Mouse (Mus musculus) lung, postnatal 4 days (tissue): ENCODE data around the gene Gp1bb.
A peak's percentile ranks its signal among the peaks of the same experiment; 100 is the strongest.

Experiments
- DNase-seq, 2 experiments: peaks; one replicate each; pipeline ENCODE4 v3.0.0; 2021

The Gp1bb gene

DNA sequence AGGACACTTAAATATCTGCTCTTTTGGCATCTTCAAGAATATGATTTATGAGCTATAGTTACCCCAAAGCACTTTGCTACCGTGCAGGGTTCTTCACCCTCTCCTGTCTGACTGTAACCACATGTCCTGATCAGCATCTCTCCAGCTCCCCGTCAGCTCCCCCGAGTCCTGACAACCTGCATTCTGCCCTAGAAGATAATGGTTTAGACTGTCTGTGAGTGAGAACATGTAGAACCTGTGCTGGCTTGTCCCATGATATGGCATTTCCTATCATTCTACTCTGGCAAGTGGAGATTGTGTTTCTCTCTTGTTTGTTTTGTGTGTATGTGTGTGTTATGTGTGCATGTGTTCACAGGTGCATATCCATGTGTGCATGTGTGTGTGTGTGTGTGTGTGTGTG is 24.2 kb downstream of the Gp1bb start:
- DNase-seq: no peak

- DNase-seq: no peak
Observed at GRCm38 (mm10) chr16:18596255-18596654, 25.9 kb downstream of the Gp1bb start.

DNA sequence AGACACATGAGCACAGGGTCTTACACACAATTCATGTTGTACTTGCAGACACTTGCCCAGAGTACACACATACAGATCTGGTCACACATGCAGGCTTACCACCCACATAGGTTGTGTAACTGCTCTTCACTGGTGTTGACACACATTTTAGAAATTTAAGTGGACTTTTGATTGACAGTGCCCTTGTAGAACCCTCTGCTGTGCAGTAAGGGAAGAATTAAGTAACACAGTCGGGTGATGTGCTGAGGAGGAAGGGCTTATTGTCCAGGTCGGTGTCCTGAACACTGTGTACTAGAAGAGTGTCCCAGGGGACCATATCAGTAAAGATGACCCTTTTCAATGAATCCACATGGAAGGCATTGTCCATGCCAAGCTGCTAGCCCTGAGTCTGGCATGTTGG is 28.3 kb downstream of the Gp1bb start:
- DNase-seq: no peak

DNA sequence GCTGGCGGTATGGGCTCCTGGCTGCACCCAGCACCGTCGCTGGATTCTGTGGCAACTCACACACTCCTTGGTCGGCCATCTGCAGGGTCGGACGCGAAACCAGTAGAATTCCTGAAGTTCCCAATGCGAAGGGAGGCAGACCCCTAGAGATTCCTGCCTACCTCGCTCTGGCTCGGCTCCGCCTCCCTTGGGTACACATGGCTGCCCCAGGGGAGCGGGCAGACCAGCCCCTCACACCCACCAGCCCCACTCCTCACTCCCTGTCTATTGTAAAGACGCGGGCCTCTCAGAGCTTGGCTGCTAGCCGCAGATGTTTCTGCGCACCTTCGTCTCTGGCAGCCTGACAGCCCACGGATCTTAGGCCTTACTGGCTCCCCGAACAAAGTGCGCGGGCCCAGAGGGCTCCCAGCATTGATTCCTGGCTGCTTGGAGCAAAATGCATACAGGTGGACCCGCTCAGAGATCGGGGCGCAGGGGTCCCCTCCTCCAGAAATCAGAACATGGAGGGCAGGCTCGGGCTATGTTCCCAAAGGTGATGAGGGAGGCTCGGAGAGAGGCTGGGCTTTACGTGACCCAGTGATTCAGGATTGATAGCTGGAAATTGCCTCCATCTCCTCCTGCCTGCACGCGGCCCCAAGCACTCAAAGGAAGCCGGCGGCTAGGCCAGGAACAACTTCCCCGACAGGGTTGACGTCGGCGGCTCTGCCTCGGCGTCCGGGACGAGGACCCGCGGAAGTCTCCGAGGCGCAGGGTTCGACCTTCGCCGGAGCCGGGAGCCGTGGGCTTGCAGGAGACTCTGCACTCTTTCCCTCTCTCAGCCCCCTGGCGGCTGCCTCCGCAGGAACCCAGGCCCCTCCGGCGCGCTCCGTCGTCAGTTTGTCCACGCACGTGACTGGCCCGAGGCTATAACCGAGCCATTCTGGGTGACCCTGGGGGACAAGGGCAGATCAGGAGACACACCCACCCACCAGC is 30.9 kb downstream of the Gp1bb start:
- DNase-seq: peak; percentile 47 to 51

- DNase-seq: no peak
Observed at GRCm38 (mm10) chr16:18589804-18590790, 32.1 kb downstream of the Gp1bb start, which contains the start of gene Tbx1. Gene Tbx1, minus strand, starts transcription at chr16:18590671.

GRCm38 (mm10) chr16:18589080-18589621 is 33.1 kb downstream of the Gp1bb start:
- DNase-seq: no peak

DNA sequence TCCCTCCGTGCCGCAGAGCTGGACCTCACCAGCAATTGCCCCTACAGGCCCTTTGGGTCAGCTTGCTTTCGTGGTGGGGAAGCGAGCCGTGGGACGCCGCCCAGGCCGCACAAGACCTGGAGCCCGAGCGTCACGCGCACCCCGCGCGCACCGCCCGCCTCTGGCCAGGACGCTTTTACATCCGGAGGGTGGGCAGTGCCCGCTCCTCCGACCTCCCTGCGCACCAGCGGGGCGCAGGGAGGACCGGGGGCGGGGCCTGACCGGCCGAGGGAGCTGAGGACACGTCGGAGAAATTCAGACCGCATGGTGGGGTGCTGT is 33.5 kb downstream of the Gp1bb start:
- DNase-seq: peak in 1 of 2 experiments; percentile 43

DNA sequence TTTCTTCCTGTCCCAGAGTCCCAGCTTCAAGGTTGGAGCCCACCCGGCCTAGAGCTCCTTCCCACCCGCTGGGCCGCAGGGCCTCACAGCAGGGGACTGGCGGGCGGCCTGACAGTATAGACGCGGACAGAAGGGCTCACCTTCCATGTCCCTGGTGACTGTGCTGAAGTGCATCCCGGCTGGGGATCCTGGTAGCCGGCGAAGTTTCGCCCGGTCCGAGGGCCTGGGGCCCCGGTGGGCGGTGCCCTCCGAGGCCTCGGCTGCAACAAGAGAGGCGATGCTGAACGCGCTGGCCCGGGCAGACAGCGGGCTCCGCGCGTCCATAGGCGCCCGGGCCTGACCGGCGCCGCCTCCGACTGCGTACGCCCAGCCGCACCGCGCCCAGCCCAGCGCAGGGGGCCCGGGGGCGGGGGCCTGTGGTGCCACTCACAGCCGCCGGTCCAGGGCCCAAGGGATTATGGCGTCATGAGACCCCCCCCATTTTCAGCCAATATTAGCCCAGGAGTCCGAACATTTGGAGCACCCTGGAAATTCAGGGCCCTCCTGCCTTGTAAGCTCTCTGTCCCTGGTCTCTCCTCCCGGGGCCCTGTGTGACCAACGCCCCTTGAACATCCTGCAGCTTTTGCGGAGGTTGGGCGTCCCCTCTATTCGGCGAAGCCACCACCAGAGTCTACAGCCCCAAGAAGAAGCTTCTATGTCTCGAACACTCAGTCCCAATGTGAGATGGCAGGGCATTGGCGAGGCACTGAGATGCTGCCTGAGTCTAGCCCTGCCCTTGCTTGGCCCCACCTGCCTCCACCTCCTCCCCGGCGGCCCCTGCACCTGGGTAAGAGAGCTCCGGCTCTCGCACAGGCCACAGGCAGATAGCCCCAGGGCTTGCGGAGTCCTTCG is 34.1 kb downstream of the Gp1bb start:
- DNase-seq: peak in 1 of 2 experiments; percentile 54

GRCm38 (mm10) chr16:18586906-18587546 is 35.2 kb downstream of the Gp1bb start:
- no peak for DNase-seq

DNA sequence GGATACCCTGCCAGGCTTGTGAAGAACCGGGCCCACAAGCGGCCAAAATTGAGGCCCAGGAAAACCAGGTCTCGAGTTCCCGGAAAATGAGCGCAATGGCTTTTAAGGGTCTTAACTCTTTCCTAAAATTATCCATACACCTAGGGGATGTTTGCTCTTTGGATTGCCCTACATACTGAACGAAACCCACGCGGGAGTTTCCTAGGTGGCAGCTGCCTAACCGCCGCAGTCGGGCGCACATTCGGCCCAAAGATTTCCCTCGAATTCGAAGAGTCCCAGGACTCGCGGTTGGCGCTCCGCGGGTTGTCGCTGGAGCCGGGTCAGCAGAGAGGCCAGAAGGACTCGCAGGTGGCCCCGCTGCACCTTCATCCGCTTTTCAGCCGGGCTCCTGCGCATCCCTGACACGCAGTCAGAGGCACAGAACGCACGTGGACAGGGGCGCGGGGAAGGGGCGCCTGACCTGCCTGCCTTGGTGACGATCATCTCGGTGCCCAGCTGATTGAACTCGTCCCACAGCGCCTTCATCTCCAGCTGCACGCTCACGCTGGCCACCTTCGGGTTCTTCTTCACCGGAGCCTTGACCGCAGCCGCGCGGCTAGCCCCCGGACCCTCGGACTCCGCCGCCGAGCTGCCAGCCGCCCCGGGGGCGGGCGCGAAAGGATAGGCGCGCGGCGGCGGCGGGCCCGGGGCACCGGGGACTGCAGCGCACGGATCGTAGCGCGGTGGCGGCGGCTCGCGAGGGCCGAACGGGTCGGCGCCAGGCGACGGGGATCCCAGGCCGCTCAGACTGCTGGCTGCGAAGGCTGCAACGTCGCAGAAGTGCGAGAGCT is 35.9 kb downstream of the Gp1bb start:
- no peak for DNase-seq

GRCm38 (mm10) chr16:18585676-18586075 is 36.5 kb downstream of the Gp1bb start:
- DNase-seq: no peak

DNA sequence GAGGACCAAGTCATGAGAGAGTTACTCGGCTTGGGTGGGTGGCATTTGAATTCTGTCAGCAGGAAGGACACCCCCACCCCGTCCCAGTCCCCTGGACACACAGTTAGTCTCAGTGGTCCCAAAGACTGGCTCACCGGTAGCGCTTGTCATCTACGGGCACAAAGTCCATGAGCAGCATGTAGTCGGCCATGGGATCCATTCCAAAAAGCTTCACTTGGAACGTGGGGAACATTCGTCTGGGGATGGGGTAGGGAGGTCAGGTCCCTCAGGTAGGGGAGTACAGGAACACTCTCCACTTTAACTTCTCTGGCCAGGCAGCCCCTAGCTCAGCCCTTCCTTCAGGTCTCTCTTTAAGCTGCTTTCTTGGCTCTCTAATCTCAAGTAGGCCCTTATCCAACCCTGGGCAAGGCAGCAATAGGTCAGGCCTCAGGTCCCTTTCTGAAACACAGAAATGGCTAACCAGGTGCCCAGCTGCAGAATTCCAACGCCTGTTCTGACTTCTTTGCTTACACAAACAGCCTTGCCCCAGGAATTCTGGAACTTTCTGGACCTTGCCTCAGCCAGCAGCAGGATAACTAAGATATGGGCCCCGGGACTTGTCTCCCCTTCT is 37.2 kb downstream of the Gp1bb start:
- DNase-seq: no peak

GRCm38 (mm10) chr16:18583673-18584357 is 38.4 kb downstream of the Gp1bb start:
- no peak for DNase-seq

DNA sequence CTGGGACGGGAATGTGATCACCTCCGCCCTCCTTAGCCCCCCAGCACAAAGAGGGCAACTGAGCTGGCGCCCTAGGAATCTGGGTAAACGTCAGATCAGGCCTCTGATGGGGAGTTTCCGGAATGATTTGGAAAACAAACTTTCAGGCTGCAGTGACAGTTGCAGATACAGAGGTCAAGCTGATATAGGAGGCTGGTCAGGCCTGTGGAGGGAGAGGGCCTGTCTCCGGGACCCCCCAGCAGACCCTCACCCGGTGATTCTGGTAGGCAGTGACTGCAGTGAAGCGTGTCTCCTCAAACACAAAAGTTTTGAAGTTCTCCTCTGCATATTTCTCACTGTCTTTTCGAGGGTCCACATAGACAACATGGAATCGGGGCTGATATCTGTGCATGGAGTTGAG is 39.0 kb downstream of the Gp1bb start:
- no peak for DNase-seq

GRCm38 (mm10) chr16:18582426-18583148 is 39.6 kb downstream of the Gp1bb start:
- DNase-seq: no peak

DNA sequence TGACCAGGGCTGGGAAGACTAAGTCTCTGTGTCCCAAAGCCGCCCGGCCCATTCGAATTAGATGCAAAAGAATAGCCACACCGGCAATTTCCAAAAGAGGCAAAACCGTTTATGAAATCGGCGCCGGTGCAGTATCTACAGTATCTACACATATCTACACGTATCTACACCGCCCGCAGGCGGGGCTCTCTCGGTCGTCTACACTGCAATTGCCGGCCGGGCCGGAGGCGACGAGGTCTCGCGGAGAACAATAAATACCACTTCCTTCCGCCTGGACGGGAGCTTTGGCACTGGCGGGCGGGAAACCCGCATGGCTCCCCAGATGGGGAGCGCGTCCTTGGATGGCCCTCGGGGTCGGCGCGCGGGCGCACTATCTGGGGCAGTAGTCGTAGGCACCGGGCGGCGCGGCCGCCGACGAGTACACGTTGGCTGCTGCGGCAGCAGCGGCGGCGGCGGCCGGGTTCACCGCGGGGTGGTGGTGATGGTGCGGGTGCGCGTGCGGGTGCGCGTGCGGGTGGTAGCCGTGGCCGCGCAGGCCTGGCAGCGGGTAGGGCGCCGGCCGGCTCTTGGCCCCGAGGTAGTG is 40.5 kb downstream of the Gp1bb start:
- DNase-seq: peak; percentile 50 to 63

DNA sequence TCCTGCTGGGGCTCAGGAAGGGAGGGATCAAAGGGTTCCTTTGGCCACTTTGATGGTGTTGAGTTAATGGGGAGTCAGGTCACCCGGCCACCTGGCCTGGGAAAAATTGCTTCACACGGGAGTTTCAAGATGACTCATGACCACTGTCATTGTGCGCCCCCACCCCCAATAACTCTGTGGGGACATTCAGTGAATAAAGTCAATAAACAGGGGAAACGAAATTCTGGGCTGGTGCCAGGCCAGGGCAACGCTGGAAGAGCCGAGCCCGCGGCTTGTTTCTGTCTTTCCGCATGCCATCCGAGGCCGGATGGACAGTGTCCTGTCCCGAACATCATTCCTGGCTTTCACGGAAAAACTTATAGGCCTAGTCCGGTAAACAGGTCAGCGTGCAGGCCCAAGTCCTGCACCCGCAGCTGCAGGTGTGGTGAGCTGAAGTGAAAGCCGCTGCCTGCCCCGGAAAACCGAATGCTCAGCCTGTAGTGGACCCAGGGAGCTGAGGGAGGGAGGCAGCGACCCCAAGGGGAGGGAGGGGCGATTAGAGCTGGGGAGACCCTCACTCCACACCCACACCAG is 41.1 kb downstream of the Gp1bb start:
- DNase-seq: no peak

- no peak for DNase-seq
Observed at GRCm38 (mm10) chr16:18580389-18580788, 41.8 kb downstream of the Gp1bb start.
